Mouse (Mus musculus): ENCODE data around the gene Prrt2.
A peak's percentile ranks its signal among the peaks of the same experiment; 100 is the strongest.

GRCm38 (mm10) chr7:127041851-127042672, 21.1 kb upstream of the Prrt2 start, which contains the start of gene Kif22:
- TF ChIP-seq GABPA (IDR thresholded peaks at IDR 0.05; ENCODE audit: low read depth, low read length), result no peak
- peak; percentile 6 to 27; a peak in 1 of 4 replicates for TF ChIP-seq EP300 (IDR thresholded peaks at IDR 0.05; ENCODE audit: low read depth in 1 of 2, low read length in 2 of 2)
- no peak for TF ChIP-seq POLR2AphosphoS5 (IDR thresholded peaks at IDR 0.05; ENCODE audit: borderline replicate concordance, low read depth, low read length)
- TF ChIP-seq TCF12 (IDR thresholded peaks at IDR 0.05; ENCODE audit: low read depth, low read length), result peak; percentile 31; the same call in 1 of the 2 replicates
- TF ChIP-seq JUND (IDR thresholded peaks at IDR 0.05; ENCODE audit: low read depth, low read length), result no peak
- no peak for TF ChIP-seq CTCF (IDR thresholded peaks at IDR 0.05 in 2 of 3, conservative IDR thresholded peaks at IDR 0.05 in 1 of 3; ENCODE audit: control insufficient read depth in 1 of 3, insufficient read depth in 1 of 3, low read depth in 2 of 3, low read length in 3 of 3, poor library complexity in 1 of 3, severe bottlenecking in 1 of 3)
- TF ChIP-seq MXI1 (IDR thresholded peaks at IDR 0.05; ENCODE audit: low read depth, low read length), result peak; percentile 74; the same call in 1 of the 2 replicates
- no peak for TF ChIP-seq GATA1 (IDR thresholded peaks at IDR 0.05; ENCODE audit: low read depth, low read length)
- peak; percentile 89 for TF ChIP-seq TBP (IDR thresholded peaks at IDR 0.05; ENCODE audit: low read depth, low read length)
- TF ChIP-seq HCFC1 (IDR thresholded peaks at IDR 0.05; ENCODE audit: low read depth, low read length), result peak; percentile 83
- TF ChIP-seq POLR2AphosphoS2 (IDR thresholded peaks at IDR 0.05; ENCODE audit: low read length), result peak; percentile 96
- peak; percentile 85 to 87 for TF ChIP-seq POLR2A (IDR thresholded peaks at IDR 0.05; ENCODE audit: control insufficient read depth in 1 of 2, insufficient read depth in 1 of 2, low read depth in 1 of 2, low read length in 2 of 2, poor library complexity in 1 of 2)
- no peak for TF ChIP-seq CHD1 (IDR thresholded peaks at IDR 0.05; ENCODE audit: low read depth, low read length)
- TF ChIP-seq BHLHE40 (IDR thresholded peaks at IDR 0.05; ENCODE audit: borderline replicate concordance, low read depth, low read length), result no peak

Data from MEL (cell line).